Mouse (Mus musculus) heart, embryonic 10.5 days (tissue): ENCODE results near the gene Gm17571. TPM values are rescaled to one million over a fixed set of nuclear protein-coding genes. Genes with fewer than 3 reads are reported as not detected.

Experiments used
- DNase-seq: peaks from one replicate; pipeline ENCODE4 v3.0.0-alpha.2; 2017; ENCODE audit warnings: low spot score
- H3K27ac ChIP-seq: fragments of 300-500 bp; sonication (generic); 2 replicates; pipeline ENCODE4 v1.5.1; 2016; ENCODE audit warnings: mild to moderate bottlenecking
- H3K27me3 ChIP-seq: fragments of 300-500 bp; sonication (generic); 2 replicates; pipeline ENCODE4 v1.6.1; 2016; ENCODE audit warnings: mild to moderate bottlenecking; ENCODE audit not compliant: poor library complexity, insufficient read depth, severe bottlenecking
- H3K36me3 ChIP-seq: fragments of 300-500 bp; sonication (generic); 2 replicates; pipeline ENCODE4 v1.6.1; 2016; ENCODE audit warnings: mild to moderate bottlenecking, moderate library complexity
- H3K4me1 ChIP-seq: fragments of 300-500 bp; sonication (generic); 2 replicates; pipeline ENCODE4 v1.6.1; 2016; ENCODE audit warnings: mild to moderate bottlenecking
- H3K4me3 ChIP-seq: fragments of 300-500 bp; sonication (generic); 2 replicates; pipeline ENCODE4 v1.5.1; 2016; ENCODE audit warnings: mild to moderate bottlenecking, moderate library complexity
- H3K9me3 ChIP-seq: fragments of 300-500 bp; sonication (generic); 2 replicates; pipeline ENCODE4 v1.6.1; 2016; ENCODE audit warnings: mild to moderate bottlenecking, moderate library complexity
- WGBS: fragments of 180-500 bp; shearing (Covaris S2); methylation state at CpG from one replicate; pipeline ENCODE4 v1.1.7; 2016; 5-methylcytosine and 5-hydroxymethylcytosine counted together
- polyA plus RNA-seq: library from polyadenylated mRNA; unstranded; fragments of >200 nt; fragmentation: Nextera tagmentation; extraction: Ambion mirVana; gene quantifications from 2 replicates; pipeline ENCODE4 v1.2.1, GENCODE M21; 2016

The Gm17571 gene
- polyA plus RNA-seq, 1 experiment from 2014 or later = not detected

GRCm38 (mm10) chr9:13468778-13469177, 22.2 kb upstream of the Gm17571 start:
- WGBS = 66% methylated on average over 6 of the region's 6 CpGs
- no peaks in the 10 kb centered on the region for H3K36me3 ChIP-seq
- peak overlapping the region; percentile 53; the same call in 1 of the 2 replicates for H3K27ac ChIP-seq
- no peak for DNase-seq
- no peaks in the 10 kb centered on the region for H3K9me3 ChIP-seq
- H3K4me1 ChIP-seq = peaks cover 42% of the 10 kb centered on the region
- H3K27me3 ChIP-seq = no peaks in the 10 kb centered on the region
- H3K4me3 ChIP-seq = no peak overlapping the region

- peaks cover 39% of the 10 kb centered on the region for H3K4me1 ChIP-seq
- H3K4me3 ChIP-seq = no peak overlapping the region
- no peaks in the 10 kb centered on the region for H3K27me3 ChIP-seq
- H3K9me3 ChIP-seq = no peaks in the 10 kb centered on the region
- no peak for DNase-seq
- 84% methylated on average over 7 of the region's 7 CpGs for WGBS
- H3K27ac ChIP-seq = peak overlapping the region; percentile 42; the same call in 1 of the 2 replicates
- H3K36me3 ChIP-seq = no peaks in the 10 kb centered on the region
Observed at GRCm38 (mm10) chr9:13467745-13468144, 21.2 kb upstream of the Gm17571 start.

- no peaks in the 10 kb centered on the region for H3K36me3 ChIP-seq
- H3K27ac ChIP-seq = 0 out of 2 replicates have a peak overlapping the region, but pooled peaks have one; percentile 10
- H3K4me3 ChIP-seq = no peak overlapping the region
- H3K4me1 ChIP-seq = peaks cover 39% of the 10 kb centered on the region
- 83% methylated on average over 10 of the region's 10 CpGs for WGBS
- no peaks in the 10 kb centered on the region for H3K9me3 ChIP-seq
- no peak for DNase-seq
- no peaks in the 10 kb centered on the region for H3K27me3 ChIP-seq
Observed at GRCm38 (mm10) chr9:13466816-13467215, 20.3 kb upstream of the Gm17571 start.

- no peak overlapping the region for H3K4me3 ChIP-seq
- 0 out of 2 replicates have a peak overlapping the region, but pooled peaks have one; percentile 10 for H3K27ac ChIP-seq
- H3K36me3 ChIP-seq = no peaks in the 10 kb centered on the region
- DNase-seq = no peak
- H3K9me3 ChIP-seq = no peaks in the 10 kb centered on the region
- 61% methylated on average over 4 of the region's 4 CpGs for WGBS
- no peaks in the 10 kb centered on the region for H3K27me3 ChIP-seq
- peaks cover 39% of the 10 kb centered on the region for H3K4me1 ChIP-seq
Observed at GRCm38 (mm10) chr9:13466351-13466750, 19.8 kb upstream of the Gm17571 start.

- H3K27me3 ChIP-seq = no peaks in the 10 kb centered on the region
- no peak overlapping the region for H3K27ac ChIP-seq
- 64% methylated on average over 4 of the region's 4 CpGs for WGBS
Observed at GRCm38 (mm10) chr9:13465358-13466020, 18.9 kb upstream of the Gm17571 start.

GRCm38 (mm10) chr9:13460926-13461325, 14.4 kb upstream of the Gm17571 start:
- no peak overlapping the region for H3K4me3 ChIP-seq
- no peak overlapping the region for H3K27ac ChIP-seq
- peaks cover 19% of the 10 kb centered on the region for H3K4me1 ChIP-seq
- no peaks in the 10 kb centered on the region for H3K36me3 ChIP-seq
- no peaks in the 10 kb centered on the region for H3K27me3 ChIP-seq
- 89% methylated on average over 1 of the region's 1 CpGs for WGBS
- no peaks in the 10 kb centered on the region for H3K9me3 ChIP-seq
- DNase-seq = no peak

More at GRCm38 (mm10) chr9:13465358-13466020, 18.9 kb upstream of the Gm17571 start:
- H3K4me1 ChIP-seq = peaks cover 39% of the 10 kb centered on the region
- H3K36me3 ChIP-seq = no peaks in the 10 kb centered on the region
- no peak for DNase-seq
- H3K4me3 ChIP-seq = no peak overlapping the region
- H3K9me3 ChIP-seq = no peaks in the 10 kb centered on the region

GRCm38 (mm10) chr9:13460012-13460411, 13.5 kb upstream of the Gm17571 start:
- no peak for DNase-seq
- peaks cover 15% of the 10 kb centered on the region for H3K4me1 ChIP-seq
- no peaks in the 10 kb centered on the region for H3K36me3 ChIP-seq
- no peaks in the 10 kb centered on the region for H3K9me3 ChIP-seq
- no peak overlapping the region for H3K27ac ChIP-seq
- WGBS = 85% methylated on average over 3 of the region's 3 CpGs
- H3K4me3 ChIP-seq = no peak overlapping the region
- H3K27me3 ChIP-seq = no peaks in the 10 kb centered on the region

- H3K4me3 ChIP-seq = no peak overlapping the region
- no peak for DNase-seq
- H3K36me3 ChIP-seq = no peaks in the 10 kb centered on the region
- H3K27ac ChIP-seq = no peak overlapping the region
- no peaks in the 10 kb centered on the region for H3K9me3 ChIP-seq
- WGBS = 79% methylated on average over 1 of the region's 1 CpGs
- no peaks in the 10 kb centered on the region for H3K27me3 ChIP-seq
- H3K4me1 ChIP-seq = peaks cover 15% of the 10 kb centered on the region
Observed at GRCm38 (mm10) chr9:13459371-13459770, 12.8 kb upstream of the Gm17571 start.

- Histone ChIP-seq H3K4me1 (peaks cover 14% of the 10 kb centered on the region), H3K27ac (no peak overlapping the region), H3K4me3 (no peak overlapping the region), H3K27me3 (no peaks in the 10 kb centered on the region), H3K9me3 (no peaks in the 10 kb centered on the region), H3K36me3 (no peaks in the 10 kb centered on the region)
- 76% methylated on average over 6 of the region's 6 CpGs for WGBS
- no peak for DNase-seq
Observed at GRCm38 (mm10) chr9:13457774-13458173, 11.2 kb upstream of the Gm17571 start.

GRCm38 (mm10) chr9:13455231-13455630, 8.7 kb upstream of the Gm17571 start:
- 86% methylated on average over 1 of the region's 1 CpGs for WGBS
- H3K27me3 ChIP-seq = no peaks in the 10 kb centered on the region
- H3K36me3 ChIP-seq = no peaks in the 10 kb centered on the region
- H3K4me1 ChIP-seq = peaks cover 14% of the 10 kb centered on the region
- H3K9me3 ChIP-seq = no peaks in the 10 kb centered on the region
- H3K4me3 ChIP-seq = no peak overlapping the region
- peak overlapping the region; percentile 62 for H3K27ac ChIP-seq
- DNase-seq = no peak

GRCm38 (mm10) chr9:13454651-13455123, 8.1 kb upstream of the Gm17571 start:
- H3K27ac ChIP-seq = peak overlapping the region; percentile 62
- peak; percentile 76 for DNase-seq
- H3K36me3 ChIP-seq = no peaks in the 10 kb centered on the region
- 39% methylated on average over 7 of the region's 7 CpGs for WGBS
- H3K9me3 ChIP-seq = no peaks in the 10 kb centered on the region
- H3K27me3 ChIP-seq = no peaks in the 10 kb centered on the region
- H3K4me1 ChIP-seq = peaks cover 14% of the 10 kb centered on the region
- H3K4me3 ChIP-seq = no peak overlapping the region

- Histone ChIP-seq H3K27ac (no peak overlapping the region), H3K4me3 (no peak overlapping the region), H3K27me3 (no peaks in the 10 kb centered on the region), H3K36me3 (no peaks in the 10 kb centered on the region), H3K4me1 (peaks cover 21% of the 10 kb centered on the region), H3K9me3 (no peaks in the 10 kb centered on the region)
- WGBS = 90% methylated on average over 3 of the region's 3 CpGs
- DNase-seq = no peak
Observed at GRCm38 (mm10) chr9:13448716-13449115, 2.2 kb upstream of the Gm17571 start.

GRCm38 (mm10) chr9:13446236-13446635, 317 bp downstream of the Gm17571 start:
- 81% methylated on average over 1 of the region's 1 CpGs for WGBS
- Histone ChIP-seq H3K4me3 (no peak overlapping the region), H3K27me3 (no peaks in the 10 kb centered on the region), H3K9me3 (no peaks in the 10 kb centered on the region), H3K27ac (0 out of 2 replicates have a peak overlapping the region, but pooled peaks have one; percentile 5), H3K36me3 (no peaks in the 10 kb centered on the region), H3K4me1 (peaks cover 34% of the 10 kb centered on the region)
- DNase-seq = no peak
